Mouse (Mus musculus): ENCODE results near the gene Retsat. TPM values are rescaled to one million over a fixed set of nuclear protein-coding genes. Genes with fewer than 3 reads are reported as not detected.
A peak's percentile ranks its signal among the peaks of the same experiment; 100 is the strongest.

Gene Retsat
- polyA plus RNA-seq, 1 experiment: 237 TPM

DNA sequence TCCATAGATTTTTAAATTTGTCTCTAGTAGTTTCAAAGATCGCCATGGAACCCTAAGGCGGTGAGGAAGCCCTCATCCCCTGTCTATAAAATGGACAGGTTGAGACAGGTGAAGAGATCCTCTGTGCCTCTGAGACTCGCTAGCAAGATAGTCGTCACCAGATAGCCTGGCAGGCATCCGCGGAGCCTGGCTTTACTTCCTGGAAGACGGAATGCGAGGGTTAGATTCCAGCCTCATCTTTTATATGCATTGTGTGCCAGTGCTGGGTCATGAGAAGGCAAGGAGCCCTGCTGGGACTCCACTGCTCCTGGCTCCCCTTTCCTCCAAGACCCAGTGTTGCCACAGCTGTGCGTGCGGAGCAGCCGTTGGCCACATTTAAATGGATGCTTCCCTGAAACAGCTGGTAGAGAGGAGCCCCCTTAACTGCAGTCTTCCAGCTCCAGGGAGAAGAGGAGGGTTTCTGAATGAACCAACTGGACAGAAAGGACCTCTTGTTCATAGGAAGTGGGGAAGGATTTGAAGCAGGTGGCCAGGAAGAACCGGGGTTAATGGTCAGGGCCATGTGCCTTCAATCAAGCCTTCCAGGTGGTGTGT lies 49.8 kb downstream of the Retsat start:
- H3K4me3 ChIP-seq (ENCODE audit: insufficient read depth, low read depth, low read length): no peak overlapping the region
- no peak overlapping the region for H3K27ac ChIP-seq (ENCODE audit: insufficient read depth, low read depth, low read length)
- 0 out of 2 replicates have a peak, but pooled peaks cover under 1% of the 10 kb centered on the region for H3K4me1 ChIP-seq (ENCODE audit: control insufficient read depth, insufficient read depth, low read length)
- H3K27me3 ChIP-seq (replicated peaks; ENCODE audit: control insufficient read depth, insufficient read depth, low read length): no peaks in the 10 kb centered on the region
- TF ChIP-seq CTCF (conservative IDR thresholded peaks at IDR 0.05; ENCODE audit: insufficient read depth, insufficient read length, low read depth, low read length) (no peak), POLR2A (IDR thresholded peaks at IDR 0.05; ENCODE audit: low read depth, low read length) (no peak)
- DNase-seq: no peak
- WGBS: 79% methylated on average over 12 of the region's 12 CpGs
- H3K36me3 ChIP-seq (ENCODE audit: control insufficient read depth, insufficient read depth, low read length): no peaks in the 10 kb centered on the region

DNA sequence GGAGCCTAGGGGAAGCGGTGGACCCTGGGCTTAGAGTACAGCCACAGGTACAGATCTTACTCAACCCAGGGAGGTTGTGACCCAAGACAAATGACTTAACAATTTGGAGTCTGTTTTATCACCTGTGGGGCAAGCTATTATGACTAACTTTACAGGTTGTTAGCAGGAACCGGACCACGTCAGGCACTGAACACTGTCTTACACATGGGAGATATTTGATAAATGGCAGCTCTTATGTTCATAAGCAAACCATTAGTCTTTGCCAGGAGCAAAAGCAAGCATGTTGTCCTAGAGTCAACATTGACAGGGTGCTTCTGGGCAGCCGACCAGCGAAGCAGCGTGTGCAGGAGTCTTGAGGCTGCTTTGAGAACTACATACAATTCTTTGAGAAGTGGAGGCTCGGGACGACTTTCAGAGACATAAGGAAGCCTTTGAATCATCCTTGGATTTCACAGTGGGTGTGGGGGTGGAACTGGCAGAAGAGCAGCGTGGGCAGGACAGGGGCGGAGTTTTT lies 52.1 kb downstream of the Retsat start:
- DNase-seq: no peak
- Histone ChIP-seq H3K4me3 (ENCODE audit: insufficient read depth, low read depth, low read length) (no peak overlapping the region), H3K4me1 (ENCODE audit: control insufficient read depth, insufficient read depth, low read length) (peaks cover 5% of the 10 kb centered on the region; the same call in 1 of the 2 replicates), H3K27me3 (replicated peaks; ENCODE audit: control insufficient read depth, insufficient read depth, low read length) (no peaks in the 10 kb centered on the region), H3K27ac (ENCODE audit: insufficient read depth, low read depth, low read length) (no peak overlapping the region), H3K36me3 (ENCODE audit: control insufficient read depth, insufficient read depth, low read length) (no peaks in the 10 kb centered on the region)
- WGBS: 52% methylated on average over 10 of the region's 10 CpGs
- TF ChIP-seq CTCF (conservative IDR thresholded peaks at IDR 0.05; ENCODE audit: insufficient read depth, insufficient read length, low read depth, low read length) (no peak), POLR2A (IDR thresholded peaks at IDR 0.05; ENCODE audit: low read depth, low read length) (no peak)

DNA sequence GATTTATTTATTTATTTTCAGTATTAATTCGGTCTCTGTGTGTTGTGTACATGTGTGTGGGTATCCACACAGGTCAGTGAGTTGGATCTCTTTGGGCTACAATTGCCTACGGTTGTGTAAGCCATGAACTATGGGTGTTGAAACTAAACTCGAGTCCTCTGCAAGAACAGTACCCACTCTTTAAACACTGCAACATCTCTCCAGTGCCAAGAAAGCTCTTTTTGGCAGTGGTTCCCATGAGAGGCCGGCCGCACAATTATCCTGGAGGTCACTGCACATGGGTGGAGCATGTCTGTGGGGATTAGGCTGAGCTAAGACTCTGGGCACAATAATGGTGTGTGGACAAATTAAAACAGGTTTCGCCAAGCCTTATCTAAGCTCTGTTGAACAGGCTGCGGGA lies 55.1 kb downstream of the Retsat start:
- Histone ChIP-seq H3K4me3 (ENCODE audit: insufficient read depth, low read depth, low read length) (no peak overlapping the region), H3K4me1 (ENCODE audit: control insufficient read depth, insufficient read depth, low read length) (peaks cover 5% of the 10 kb centered on the region; the same call in 1 of the 2 replicates), H3K27me3 (replicated peaks; ENCODE audit: control insufficient read depth, insufficient read depth, low read length) (no peaks in the 10 kb centered on the region), H3K27ac (ENCODE audit: insufficient read depth, low read depth, low read length) (peak overlapping the region; percentile 50), H3K36me3 (ENCODE audit: control insufficient read depth, insufficient read depth, low read length) (no peaks in the 10 kb centered on the region)
- TF ChIP-seq CTCF (conservative IDR thresholded peaks at IDR 0.05; ENCODE audit: insufficient read depth, insufficient read length, low read depth, low read length) (no peak), POLR2A (IDR thresholded peaks at IDR 0.05; ENCODE audit: low read depth, low read length) (no peak)
- 31% methylated on average over 7 of the region's 7 CpGs for WGBS
- DNase-seq: peak; percentile 81

DNA sequence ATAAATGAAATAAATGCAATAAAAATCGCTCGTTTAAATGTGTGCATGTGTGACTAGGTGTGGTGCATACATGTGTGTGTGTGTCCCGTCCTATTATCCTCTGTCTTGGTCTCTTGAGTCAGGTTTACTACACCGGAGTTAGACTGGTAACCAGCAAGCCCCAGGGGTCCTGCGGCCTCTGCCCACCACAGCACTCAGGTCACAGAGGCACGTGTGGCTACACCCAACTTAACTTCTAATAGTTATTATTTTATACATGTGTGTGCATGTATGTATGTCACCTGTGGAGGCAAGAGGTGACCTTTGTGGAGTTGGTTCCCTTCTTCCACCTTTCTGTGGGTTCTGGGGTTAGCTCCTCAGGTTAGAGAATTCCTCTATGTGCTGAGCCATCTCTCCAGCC lies 56.1 kb downstream of the Retsat start:
- Histone ChIP-seq H3K4me1 (ENCODE audit: control insufficient read depth, insufficient read depth, low read length) (peaks cover 5% of the 10 kb centered on the region; the same call in 1 of the 2 replicates), H3K27me3 (replicated peaks; ENCODE audit: control insufficient read depth, insufficient read depth, low read length) (no peaks in the 10 kb centered on the region), H3K27ac (ENCODE audit: insufficient read depth, low read depth, low read length) (peak overlapping the region; percentile 89; the same call in 1 of the 2 replicates), H3K4me3 (ENCODE audit: insufficient read depth, low read depth, low read length) (no peak overlapping the region), H3K36me3 (ENCODE audit: control insufficient read depth, insufficient read depth, low read length) (no peaks in the 10 kb centered on the region)
- no peak for TF ChIP-seq POLR2A (IDR thresholded peaks at IDR 0.05; ENCODE audit: low read depth, low read length)
- TF ChIP-seq CTCF (conservative IDR thresholded peaks at IDR 0.05; ENCODE audit: insufficient read depth, insufficient read length, low read depth, low read length): no peak
- WGBS: 92% methylated on average over 6 of the region's 6 CpGs
- no peak for DNase-seq

DNA sequence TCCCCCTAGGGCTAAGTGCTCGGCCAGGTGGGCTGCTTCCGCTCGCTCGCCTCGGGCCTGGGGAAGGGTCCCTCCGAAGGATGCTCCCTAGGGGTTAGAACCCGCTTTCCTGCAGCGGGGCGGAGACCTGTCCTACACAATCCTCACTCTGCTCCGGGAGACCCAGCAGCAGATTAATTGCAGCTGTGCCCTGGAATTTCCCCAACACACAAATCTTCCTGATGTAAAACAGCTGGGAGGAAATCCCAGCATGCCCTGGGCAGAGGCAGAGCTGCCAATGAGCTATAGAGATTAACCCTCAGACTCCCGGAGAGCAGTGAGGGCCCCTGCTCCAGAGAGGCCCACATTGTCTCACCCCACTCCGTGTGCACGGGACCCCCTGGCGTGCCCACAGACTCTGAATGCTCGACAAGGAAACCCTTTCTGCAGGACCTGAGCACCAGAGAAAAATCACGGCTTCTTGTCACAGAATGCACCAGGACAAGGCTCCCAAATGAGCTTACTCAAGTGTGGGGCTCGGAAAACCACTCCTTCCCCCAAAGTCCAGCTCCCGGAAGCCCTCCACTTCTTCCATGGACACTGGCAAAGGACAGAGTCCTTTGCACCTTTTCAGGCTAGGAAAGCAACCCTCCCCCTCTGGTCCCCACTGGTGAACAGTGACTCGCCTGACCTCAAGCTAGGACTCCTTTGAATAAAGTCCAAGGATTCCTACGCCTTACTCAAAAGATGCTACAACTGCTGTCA lies 57.2 kb downstream of the Retsat start:
- TF ChIP-seq CTCF (conservative IDR thresholded peaks at IDR 0.05; ENCODE audit: insufficient read depth, insufficient read length, low read depth, low read length) (no peak), POLR2A (IDR thresholded peaks at IDR 0.05; ENCODE audit: low read depth, low read length) (no peak)
- 6% methylated on average over 20 of the region's 20 CpGs for WGBS
- peak; percentile 89 for DNase-seq
- no peaks in the 10 kb centered on the region for H3K36me3 ChIP-seq (ENCODE audit: control insufficient read depth, insufficient read depth, low read length)
- peaks cover 11% of the 10 kb centered on the region; the same call in 1 of the 2 replicates for H3K4me1 ChIP-seq (ENCODE audit: control insufficient read depth, insufficient read depth, low read length)
- H3K4me3 ChIP-seq (ENCODE audit: insufficient read depth, low read depth, low read length): peak overlapping the region; percentile 48
- no peaks in the 10 kb centered on the region for H3K27me3 ChIP-seq (replicated peaks; ENCODE audit: control insufficient read depth, insufficient read depth, low read length)
- H3K27ac ChIP-seq (ENCODE audit: insufficient read depth, low read depth, low read length): peak overlapping the region; percentile 89

DNA sequence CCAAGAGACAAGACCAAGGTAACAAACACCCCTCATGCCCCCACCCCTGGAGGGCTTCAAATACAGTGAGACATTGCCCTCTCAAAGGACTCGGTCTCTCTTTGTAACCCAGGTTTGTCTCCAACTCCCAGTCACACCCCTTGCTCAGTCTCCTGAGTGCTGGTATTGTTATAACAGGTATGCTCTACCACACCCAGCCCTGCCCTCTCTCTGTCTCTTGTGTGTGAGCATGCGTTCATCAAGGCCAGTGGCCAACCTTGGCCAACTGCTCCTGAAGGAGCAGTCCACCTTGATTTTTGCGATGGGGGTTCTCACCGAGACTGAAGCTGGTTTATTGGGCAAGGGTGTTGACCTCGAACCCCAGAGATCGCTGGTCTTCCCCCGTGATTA lies 57.8 kb downstream of the Retsat start:
- H3K4me3 ChIP-seq (ENCODE audit: insufficient read depth, low read depth, low read length): no peak overlapping the region
- H3K4me1 ChIP-seq (ENCODE audit: control insufficient read depth, insufficient read depth, low read length): peaks cover 17% of the 10 kb centered on the region
- no peaks in the 10 kb centered on the region for H3K27me3 ChIP-seq (replicated peaks; ENCODE audit: control insufficient read depth, insufficient read depth, low read length)
- peak overlapping the region; percentile 77 for H3K27ac ChIP-seq (ENCODE audit: insufficient read depth, low read depth, low read length)
- 68% methylated on average over 7 of the region's 7 CpGs for WGBS
- TF ChIP-seq CTCF (conservative IDR thresholded peaks at IDR 0.05; ENCODE audit: insufficient read depth, insufficient read length, low read depth, low read length): no peak
- no peak for TF ChIP-seq POLR2A (IDR thresholded peaks at IDR 0.05; ENCODE audit: low read depth, low read length)
- no peaks in the 10 kb centered on the region for H3K36me3 ChIP-seq (ENCODE audit: control insufficient read depth, insufficient read depth, low read length)
- DNase-seq: no peak

DNA sequence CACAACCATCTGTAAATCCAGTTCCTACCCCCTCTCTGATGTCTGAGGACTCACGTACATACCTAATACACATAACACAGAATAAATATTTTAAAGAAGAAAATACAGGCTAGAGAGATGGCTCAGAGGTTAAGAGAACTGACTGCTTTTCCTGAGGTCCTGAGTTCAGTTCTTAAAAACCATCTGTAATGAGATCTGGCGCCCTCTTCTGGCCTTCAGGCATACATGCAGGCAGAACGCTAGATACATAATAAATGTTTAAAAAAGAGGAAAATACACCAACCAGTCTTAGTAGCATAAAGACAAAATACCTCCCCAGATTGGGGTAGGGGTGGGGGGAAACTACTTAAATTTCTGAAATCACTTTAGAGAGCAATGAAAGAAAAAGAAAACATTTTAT lies 59.7 kb downstream of the Retsat start:
- Histone ChIP-seq H3K27ac (ENCODE audit: insufficient read depth, low read depth, low read length) (no peak overlapping the region), H3K4me1 (ENCODE audit: control insufficient read depth, insufficient read depth, low read length) (peaks cover 25% of the 10 kb centered on the region), H3K27me3 (replicated peaks; ENCODE audit: control insufficient read depth, insufficient read depth, low read length) (no peaks in the 10 kb centered on the region), H3K4me3 (ENCODE audit: insufficient read depth, low read depth, low read length) (no peak overlapping the region), H3K36me3 (ENCODE audit: control insufficient read depth, insufficient read depth, low read length) (no peaks in the 10 kb centered on the region)
- peak; percentile 72 for TF ChIP-seq CTCF (conservative IDR thresholded peaks at IDR 0.05; ENCODE audit: insufficient read depth, insufficient read length, low read depth, low read length)
- no peak for TF ChIP-seq POLR2A (IDR thresholded peaks at IDR 0.05; ENCODE audit: low read depth, low read length)
- WGBS: 57% methylated on average over 3 of the region's 3 CpGs
- no peak for DNase-seq

Other genes starting within 250 kb of the Retsat start
- gene Tmem150a, start 243.0 kb upstream of the Retsat start, polyA plus RNA-seq (2012; rRNA removed): 171 and 189 TPM in 2 replicates
- gene Rnf181, start 231.5 kb upstream of the Retsat start, polyA plus RNA-seq (2012; rRNA removed): 176 and 192 TPM in 2 replicates
- gene Vamp5, start 218.0 kb upstream of the Retsat start, polyA plus RNA-seq (2012; rRNA removed): 48.7 and 60.1 TPM in 2 replicates
- gene Vamp8, start 207.8 kb upstream of the Retsat start, polyA plus RNA-seq (2012; rRNA removed): 368 and 453 TPM in 2 replicates
- 17.9 and 21.9 TPM in 2 replicates for gene Ggcx, start 184.2 kb upstream of the Retsat start, polyA plus RNA-seq (2012; rRNA removed)
- 150 and 168 TPM in 2 replicates for gene Mat2a, start 158.9 kb upstream of the Retsat start, polyA plus RNA-seq (2012; rRNA removed)
- gene Sh2d6, start 76.8 kb upstream of the Retsat start, polyA plus RNA-seq (2012; rRNA removed): 0.09 and 0.12 TPM in 2 replicates
- 64.3 and 70.9 TPM in 2 replicates for gene Capg, start 54.1 kb upstream of the Retsat start, polyA plus RNA-seq (2012; rRNA removed)
- 43.0 and 43.4 TPM in 2 replicates for gene Elmod3, start 62 bp upstream of the Retsat start, polyA plus RNA-seq (2012; rRNA removed)
- 101 and 118 TPM in 2 replicates for gene Tgoln1, start 18.5 kb downstream of the Retsat start, polyA plus RNA-seq (2012; rRNA removed)
- gene Tcf7l1, start 190.8 kb downstream of the Retsat start, polyA plus RNA-seq (2012; rRNA removed): 13.2 and 16.3 TPM in 2 replicates